Mouse (Mus musculus): ENCODE results near the gene Atf6.

The Atf6 gene

DNA sequence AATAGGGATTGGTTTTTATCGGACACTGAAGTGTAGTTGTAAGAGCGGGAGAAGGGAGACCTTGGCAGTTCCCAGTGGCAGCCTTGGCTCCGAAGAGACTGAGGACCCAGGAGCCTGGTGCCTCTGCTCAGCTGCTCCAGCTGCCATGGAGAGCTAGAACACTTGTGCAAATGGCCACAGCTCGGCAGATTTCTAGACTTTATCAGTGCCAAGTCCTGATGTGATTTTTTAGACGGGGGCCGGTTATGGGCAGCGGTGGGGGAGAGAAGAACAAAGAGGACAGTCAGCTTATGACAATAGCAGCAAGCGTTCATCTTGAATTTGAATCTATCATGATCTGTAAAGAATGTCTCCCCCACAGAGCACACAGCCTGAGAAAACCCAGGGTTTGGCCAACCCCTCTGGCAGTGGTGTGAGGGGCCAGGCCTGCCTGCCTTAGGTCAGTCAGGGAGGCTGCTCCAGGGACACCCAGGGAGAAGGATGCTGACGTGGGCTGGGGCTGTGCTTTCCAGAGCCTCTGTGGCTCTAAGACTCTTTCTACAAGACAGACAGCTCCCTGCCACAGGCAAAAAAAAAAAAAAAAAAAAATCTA, 193.3 kb downstream of the Atf6 start:
- DNase-seq (ENCODE audit: inconsistent age in 2 of 2, low spot score in 1 of 2) = no peak

GRCm38 (mm10) chr1:170665200-170665599, 202.4 kb downstream of the Atf6 start:
- no peak for DNase-seq (ENCODE audit: inconsistent age in 2 of 2, low spot score in 1 of 2)

- DNase-seq (ENCODE audit: inconsistent age in 2 of 2, low spot score in 1 of 2) = no peak
These were observed 202.9 kb downstream of the Atf6 start for GRCm38 (mm10) chr1:170664620-170665185.

GRCm38 (mm10) chr1:170659260-170659659, 208.3 kb downstream of the Atf6 start:
- no peak for DNase-seq (ENCODE audit: inconsistent age in 2 of 2, low spot score in 1 of 2)

DNA sequence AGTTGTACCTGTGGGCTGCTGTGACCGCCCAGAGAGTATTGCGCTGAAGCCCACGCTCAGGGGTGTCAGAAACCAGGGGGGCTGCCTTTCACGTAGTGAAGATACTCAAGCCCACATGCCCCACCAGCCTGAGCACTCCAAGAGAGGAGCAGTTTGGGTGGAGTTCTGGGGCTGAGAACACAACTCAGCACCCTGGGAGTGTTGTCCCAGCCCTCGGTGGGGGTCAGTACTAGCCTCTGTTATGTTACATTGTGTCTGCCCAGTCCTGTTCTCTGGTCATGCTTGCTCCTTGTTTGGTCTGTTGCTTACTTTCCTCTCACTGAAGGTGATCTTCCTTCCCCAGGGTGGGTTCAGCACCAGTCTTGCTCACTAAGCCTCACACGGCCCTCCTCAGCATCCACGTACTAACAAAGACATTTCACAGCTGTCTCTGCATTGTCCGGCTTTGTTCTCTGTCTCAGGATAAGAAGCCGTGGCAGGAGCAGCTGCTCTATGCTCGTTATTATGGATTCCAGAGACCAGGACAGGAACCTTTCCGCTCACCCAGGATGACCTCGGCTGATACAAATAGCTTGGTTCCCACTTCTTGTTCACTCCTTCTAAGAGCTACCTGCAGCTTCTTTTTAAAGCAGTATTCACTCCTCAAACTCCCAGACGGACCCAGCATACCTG, 209.8 kb downstream of the Atf6 start:
- DNase-seq (ENCODE audit: inconsistent age in 2 of 2, low spot score in 1 of 2) = no peak

GRCm38 (mm10) chr1:170657228-170657521, 210.4 kb downstream of the Atf6 start:
- no peak for DNase-seq (ENCODE audit: inconsistent age in 2 of 2, low spot score in 1 of 2)

DNA sequence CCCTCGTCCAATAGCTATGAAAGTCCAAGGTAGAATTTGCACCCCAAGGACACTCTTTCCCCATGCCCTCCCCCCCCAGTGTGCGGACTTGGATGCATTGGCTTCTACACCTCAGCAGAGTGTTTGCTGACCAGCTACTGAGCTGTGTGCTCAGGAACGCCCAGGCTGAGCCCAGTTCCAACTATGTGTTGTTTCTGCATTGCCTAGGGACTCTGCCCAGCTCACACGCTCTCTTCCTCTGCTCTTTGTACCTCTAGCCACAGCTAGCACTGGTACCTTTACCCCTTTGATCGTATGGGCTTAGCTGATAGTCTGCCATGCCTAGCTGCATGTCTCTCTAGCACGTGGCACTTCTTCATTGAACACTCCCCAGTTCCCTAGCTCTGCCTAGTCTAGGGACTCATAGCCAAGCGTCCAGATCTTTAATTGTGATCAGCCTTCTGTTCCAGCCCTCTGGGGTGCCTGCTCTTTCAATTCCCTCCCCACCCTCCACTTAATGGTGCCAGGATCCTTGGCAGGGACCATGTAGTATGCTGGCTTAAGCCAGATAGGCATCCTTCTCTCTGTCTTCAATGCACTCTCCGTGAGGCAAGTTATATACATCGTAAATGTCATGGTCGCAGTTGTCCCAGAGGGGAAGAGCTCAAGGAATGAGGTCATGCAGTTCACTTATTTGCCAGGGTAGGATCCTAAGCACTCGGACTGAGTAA, 210.9 kb downstream of the Atf6 start:
- DNase-seq (ENCODE audit: inconsistent age in 2 of 2, low spot score in 1 of 2) = peak in 1 of 2 experiments; percentile 33

- DNase-seq (ENCODE audit: inconsistent age in 2 of 2, low spot score in 1 of 2) = no peak
These were observed 212.2 kb downstream of the Atf6 start for GRCm38 (mm10) chr1:170655280-170655917.
